Mouse (Mus musculus): Measurements from ENCODE around the gene Pdlim5.

DNA sequence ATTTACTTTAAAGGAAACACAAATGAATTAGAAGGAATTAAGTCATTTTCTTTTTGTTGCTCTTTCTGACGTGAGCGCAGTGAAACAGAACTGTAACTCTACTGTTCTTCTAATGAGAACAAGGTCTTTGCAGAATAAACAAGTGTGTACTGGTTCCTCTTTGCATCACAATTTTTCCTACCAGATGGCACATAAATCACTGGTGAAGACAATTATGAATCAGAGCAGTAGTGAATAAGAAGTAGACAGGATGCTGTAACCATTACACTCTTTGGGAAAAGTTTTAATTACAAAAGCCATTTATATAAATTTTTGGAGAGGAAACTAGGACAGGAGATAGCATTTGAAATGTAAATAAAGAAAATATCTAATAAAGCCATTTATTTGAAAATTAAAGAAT, 51.7 kb downstream of the Pdlim5 start:
- TF ChIP-seq CTCF (IDR thresholded peaks at IDR 0.05; ENCODE audit: borderline replicate concordance, insufficient read depth, low read length): no peak
- TF ChIP-seq POLR2A (IDR thresholded peaks at IDR 0.05; ENCODE audit: low read depth, low read length): no peak

All from embryonic fibroblast, embryonic 13.5 days (primary cell).